Mouse (Mus musculus) MEL (cell line): ENCODE measurements around the gene Rhob.

Experiments
- CTCF ChIP-seq, 3 experiments: IDR thresholded peaks in 2 of 3; conservative IDR thresholded peaks in 1 of 3; 2 replicates each; pipeline ENCODE4 v1.5.1; 2011 to 2012; ENCODE audit warnings: low read length in 3 of 3, low read depth in 2 of 3, mild to moderate bottlenecking in 2 of 3, improper control_type of control experiment in 1 of 3, inconsistent platforms in 1 of 3, mixed read lengths in 1 of 3, moderate library complexity in 1 of 3; ENCODE audit not compliant: control insufficient read depth in 1 of 3, insufficient read depth in 1 of 3, poor library complexity in 1 of 3, severe bottlenecking in 1 of 3
- ELF1 ChIP-seq: IDR thresholded peaks from 2 replicates; pipeline ENCODE4 v1.6.1; 2014; ENCODE audit warnings: low read depth, mild to moderate bottlenecking, inconsistent platforms, low read length, improper control_type of control experiment, moderate library complexity
- EP300 ChIP-seq, 2 experiments: IDR thresholded peaks; 2 replicates each; pipeline ENCODE4 v1.6.1; 2011; ENCODE audit warnings: improper control_type of control experiment in 2 of 2, low read length in 2 of 2, low read depth in 1 of 2, mild to moderate bottlenecking in 1 of 2
- JUND ChIP-seq: IDR thresholded peaks from 2 replicates; pipeline ENCODE4 v1.6.1; 2011; ENCODE audit warnings: low read depth, mild to moderate bottlenecking, improper control_type of control experiment, low read length
- KAT2A ChIP-seq: conservative IDR thresholded peaks from 2 replicates; pipeline ENCODE4 v1.6.1; 2012; ENCODE audit warnings: low read depth, low read length, improper control_type of control experiment, inconsistent platforms
- MAFK ChIP-seq: IDR thresholded peaks from 2 replicates; pipeline ENCODE4 v1.6.1; 2011; ENCODE audit warnings: low read depth, mild to moderate bottlenecking, low read length, improper control_type of control experiment, borderline replicate concordance
- MYC ChIP-seq: IDR thresholded peaks from 2 replicates; pipeline ENCODE4 v1.6.1; 2011; ENCODE audit warnings: low read depth, mild to moderate bottlenecking, low read length, improper control_type of control experiment, moderate library complexity
- UBTF ChIP-seq: IDR thresholded peaks from 2 replicates; pipeline ENCODE4 v1.6.1; 2012; ENCODE audit warnings: low read depth, mild to moderate bottlenecking, inconsistent platforms, low read length, improper control_type of control experiment, moderate library complexity, borderline replicate concordance; ENCODE audit not compliant: insufficient read depth
- ZMIZ1 ChIP-seq: IDR thresholded peaks from 2 replicates; pipeline ENCODE4 v1.6.1; 2012; ENCODE audit warnings: low read depth, mild to moderate bottlenecking, inconsistent platforms, low read length, improper control_type of control experiment, moderate library complexity

DNA sequence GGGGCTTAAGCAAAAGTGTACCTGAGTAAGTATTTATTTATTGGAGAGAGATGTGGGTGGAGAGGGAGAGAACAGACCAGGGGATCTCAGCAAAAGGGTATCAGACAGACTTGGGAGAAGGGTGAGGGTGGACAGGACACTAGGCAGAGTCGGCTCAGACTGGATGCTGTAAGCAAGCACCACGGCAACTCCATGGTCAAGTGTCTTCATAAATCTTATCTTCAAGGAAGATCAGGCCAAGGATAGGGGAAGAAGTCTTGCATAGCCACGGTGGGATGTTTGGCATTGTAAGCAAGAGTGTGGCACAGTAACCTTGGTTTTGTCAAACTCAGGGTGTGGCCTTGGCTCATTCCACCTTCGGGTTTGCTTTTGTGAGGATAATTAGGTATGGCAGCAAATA is 27.8 kb downstream of the Rhob start:
- TF ChIP-seq CTCF (IDR thresholded peaks at IDR 0.05 in 2 of 3, conservative IDR thresholded peaks at IDR 0.05 in 1 of 3; ENCODE audit: control insufficient read depth in 1 of 3, insufficient read depth in 1 of 3, low read depth in 2 of 3, low read length in 3 of 3, poor library complexity in 1 of 3, severe bottlenecking in 1 of 3): no peak
- no peak for TF ChIP-seq UBTF
- TF ChIP-seq EP300 (IDR thresholded peaks at IDR 0.05; ENCODE audit: low read depth in 1 of 2, low read length in 2 of 2): no peak
- no peak for TF ChIP-seq KAT2A
- no peak for TF ChIP-seq JUND
- TF ChIP-seq ZMIZ1: no peak
- no peak for TF ChIP-seq MAFK
- TF ChIP-seq MYC: no peak
- TF ChIP-seq ELF1: no peak
